Mouse (Mus musculus): ENCODE results near the gene Gm17657.

Gene Gm17657

DNA sequence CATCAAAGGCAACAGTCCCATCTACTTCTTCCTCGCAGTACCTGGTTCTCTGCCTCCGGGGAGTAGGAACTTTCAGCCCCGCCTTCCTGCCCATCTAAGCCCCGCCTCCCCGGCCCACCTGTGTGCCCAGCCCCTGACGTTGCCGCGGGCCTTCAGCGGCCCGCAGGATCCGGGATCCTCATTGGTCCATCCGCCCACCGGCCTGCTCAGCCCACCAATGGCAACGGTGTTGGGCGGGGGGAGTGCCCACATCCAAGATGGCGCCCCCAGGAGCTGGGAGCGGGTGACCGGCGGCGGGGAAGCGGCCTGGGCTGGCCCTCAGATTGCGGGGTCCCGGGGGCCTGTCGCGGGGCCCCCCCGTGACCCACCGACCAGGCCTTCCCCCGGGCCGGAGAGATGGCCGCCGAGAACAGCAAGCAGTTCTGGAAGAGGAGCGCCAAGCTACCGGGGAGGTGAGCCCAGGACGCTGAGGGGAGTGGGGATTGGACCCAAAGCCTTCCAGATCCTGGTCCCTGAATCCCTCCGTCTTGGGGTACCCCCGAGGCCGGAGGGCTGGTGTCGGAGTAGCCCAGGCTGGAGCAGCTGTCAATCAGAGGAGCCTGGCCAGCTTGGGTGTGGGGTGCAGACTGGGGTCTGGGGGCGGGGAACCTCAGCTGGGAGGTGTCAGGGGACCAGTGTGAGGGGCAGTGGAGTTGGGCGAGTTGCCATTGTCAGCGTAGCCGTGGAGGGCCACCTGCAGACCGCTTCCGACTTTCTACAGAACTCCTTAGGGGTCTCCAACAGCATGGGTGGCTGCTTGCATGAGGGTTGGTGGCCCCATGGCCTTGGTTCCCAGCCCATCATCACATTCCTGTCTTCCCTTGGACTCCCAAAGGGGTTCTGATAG lies at the start of gene Gm17657, which contains the start of gene Tbc1d22b:
Gene Gm17657 (minus strand): TSS at position 96 of the 886 bp plus-strand sequence.
Gene Tbc1d22b (plus strand): TSS at position 243 of the 886 bp plus-strand sequence.
- peak; percentile 96 to 97 for DNase-seq

DNA sequence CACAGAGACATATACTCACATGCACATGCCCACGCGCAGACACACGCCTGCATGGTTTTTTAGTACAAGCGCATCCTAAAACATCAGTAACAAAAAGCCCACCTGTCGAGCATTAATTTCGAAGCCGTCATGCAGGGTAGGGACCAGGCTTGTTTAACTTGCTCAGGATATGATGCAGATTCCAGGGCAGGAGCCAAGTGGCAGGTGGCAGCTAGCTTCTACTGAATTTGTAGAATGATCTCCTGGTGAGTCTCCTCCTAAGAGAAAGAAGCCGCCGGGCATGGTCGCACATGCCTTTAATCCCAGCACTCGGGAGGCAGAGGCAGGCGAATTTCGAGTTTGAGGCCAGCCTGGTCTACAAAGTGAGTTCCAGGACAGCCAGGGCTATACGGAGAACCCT lies 49.6 kb upstream of the Gm17657 start:
- DNase-seq = no peak

DNA sequence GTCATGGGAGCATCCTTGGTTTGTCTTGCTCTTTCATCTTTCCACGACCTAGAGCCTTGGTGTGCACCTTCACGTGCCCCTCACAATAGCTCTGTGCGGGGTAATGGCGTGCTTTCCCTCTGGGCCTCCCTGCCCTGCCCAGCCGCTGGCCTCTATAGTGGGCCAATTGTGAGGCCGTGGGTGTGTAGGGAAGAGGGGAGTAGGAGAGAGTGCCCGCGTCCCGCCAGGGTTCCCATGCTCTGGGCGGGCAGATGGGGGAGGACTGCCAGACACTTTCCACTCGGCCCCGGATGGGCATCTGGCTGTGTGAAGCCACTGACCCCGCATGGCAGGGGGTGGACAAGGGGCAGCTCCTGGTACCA lies 47.3 kb upstream of the Gm17657 start:
- no peak for DNase-seq

DNA sequence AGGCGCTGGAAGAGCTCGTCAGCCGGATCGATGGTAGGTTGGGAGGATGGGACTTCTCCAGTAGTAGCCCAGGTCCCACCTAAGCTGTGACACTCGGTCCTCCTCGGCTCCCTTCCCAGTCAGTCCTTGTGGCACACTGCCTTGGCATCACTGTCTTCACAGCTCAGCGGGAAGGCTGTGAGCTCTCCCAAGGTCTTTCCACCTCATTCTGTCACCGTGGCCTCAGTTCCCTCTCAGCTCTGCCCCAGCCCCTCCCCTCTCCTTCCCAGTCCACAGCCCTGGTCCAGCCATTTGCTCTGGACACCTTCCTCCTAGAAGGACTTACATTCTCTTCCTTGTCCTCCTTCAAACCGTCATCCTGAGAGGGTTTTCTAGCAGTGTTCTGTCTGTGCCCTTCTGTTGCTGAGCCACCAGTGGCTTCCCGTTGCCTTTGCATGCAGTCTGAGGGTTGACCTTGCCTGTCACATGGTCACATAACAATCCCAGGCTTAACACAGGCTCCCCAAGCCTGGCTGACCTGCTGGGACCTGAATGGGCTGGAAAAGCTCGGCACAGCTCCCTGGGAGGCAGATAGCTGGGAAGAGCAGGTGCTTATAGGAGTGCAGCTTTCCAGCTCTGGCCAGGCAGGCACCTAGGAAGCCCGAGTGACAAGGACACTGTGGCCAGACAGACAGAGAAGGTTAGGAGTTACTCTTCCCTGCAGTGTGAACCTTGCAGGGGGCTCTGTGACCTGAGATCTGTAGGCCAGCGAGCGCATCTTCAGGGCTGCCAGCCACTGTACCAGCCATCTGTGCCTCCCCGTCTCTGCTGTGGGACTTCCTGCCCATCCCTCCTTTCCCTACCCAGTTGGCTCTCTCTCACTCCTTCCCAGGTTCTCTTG lies 46.7 kb upstream of the Gm17657 start:
- DNase-seq = no peak

DNA sequence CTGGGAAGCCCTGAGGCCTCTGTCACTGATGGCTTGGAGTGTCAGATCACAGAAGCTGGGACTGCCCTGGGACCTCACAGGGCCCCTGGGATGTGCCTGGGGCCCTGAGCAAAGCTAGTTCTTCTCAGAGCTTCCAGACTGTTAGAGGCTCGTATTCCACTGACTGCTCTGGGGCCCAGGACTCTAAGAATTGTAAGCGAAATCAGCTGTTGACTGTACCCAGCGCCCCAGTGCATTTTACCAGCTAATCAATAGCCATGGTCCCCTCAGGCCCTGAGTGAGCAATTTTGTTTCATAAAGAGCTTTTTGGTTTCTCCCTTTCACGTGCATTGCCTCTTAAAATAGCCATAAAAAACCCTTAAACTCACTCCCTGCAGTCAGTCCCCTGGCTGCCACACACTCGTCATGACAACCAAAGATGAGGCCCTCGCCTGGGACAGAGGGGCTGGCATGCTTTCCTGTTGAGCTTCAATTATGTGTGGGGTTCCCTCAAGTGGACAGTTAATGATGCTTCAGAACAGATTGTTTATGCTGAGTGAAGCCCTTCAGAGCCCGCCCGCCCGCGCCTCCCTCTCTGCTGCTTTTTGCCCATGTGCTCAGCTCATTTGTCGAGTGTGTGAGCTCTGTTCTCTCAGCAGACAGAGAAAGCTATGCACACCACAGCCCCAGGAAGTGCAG lies 39.9 kb upstream of the Gm17657 start:
- DNase-seq = no peak

DNA sequence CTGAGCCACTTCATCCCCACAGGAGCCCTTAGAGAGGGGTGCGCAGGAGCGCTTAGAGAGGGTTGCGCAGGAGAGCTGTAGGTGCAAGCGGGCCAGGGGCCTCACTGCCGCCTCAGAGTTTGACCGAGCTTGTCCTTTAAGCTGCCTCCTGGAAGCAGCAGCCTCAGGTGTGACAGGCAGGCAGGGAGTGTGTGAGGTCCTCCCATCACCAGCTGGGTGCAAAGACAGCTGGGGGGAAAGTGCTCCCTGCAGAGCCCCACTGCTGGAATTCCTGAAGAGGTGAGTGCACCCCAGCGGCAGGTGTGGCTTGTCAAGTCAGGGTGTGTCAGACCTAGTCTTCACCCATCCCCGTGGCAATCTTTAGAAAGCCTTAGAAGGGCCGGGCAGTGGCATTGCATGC lies 37.5 kb upstream of the Gm17657 start:
- no peak for DNase-seq

DNA sequence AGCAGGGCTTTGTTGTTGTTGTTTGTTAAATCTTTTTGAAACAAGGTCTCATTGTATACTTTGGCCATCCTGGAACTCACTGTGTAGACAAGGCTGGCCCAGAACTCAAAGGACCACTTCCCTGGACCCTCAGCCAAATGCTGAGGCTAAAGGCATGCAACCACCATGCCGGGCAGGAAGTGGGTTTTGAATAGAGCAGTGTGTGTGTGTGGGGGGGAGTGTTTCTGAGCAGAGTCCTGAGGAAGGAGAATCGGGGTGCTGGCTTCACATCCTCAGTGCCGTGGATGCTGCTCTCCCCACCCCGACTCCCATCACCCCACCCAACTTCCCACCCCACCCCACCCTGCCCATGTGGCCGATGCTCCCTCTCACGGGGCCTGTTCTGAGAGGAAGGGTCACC lies 36.0 kb upstream of the Gm17657 start:
- DNase-seq = no peak

DNA sequence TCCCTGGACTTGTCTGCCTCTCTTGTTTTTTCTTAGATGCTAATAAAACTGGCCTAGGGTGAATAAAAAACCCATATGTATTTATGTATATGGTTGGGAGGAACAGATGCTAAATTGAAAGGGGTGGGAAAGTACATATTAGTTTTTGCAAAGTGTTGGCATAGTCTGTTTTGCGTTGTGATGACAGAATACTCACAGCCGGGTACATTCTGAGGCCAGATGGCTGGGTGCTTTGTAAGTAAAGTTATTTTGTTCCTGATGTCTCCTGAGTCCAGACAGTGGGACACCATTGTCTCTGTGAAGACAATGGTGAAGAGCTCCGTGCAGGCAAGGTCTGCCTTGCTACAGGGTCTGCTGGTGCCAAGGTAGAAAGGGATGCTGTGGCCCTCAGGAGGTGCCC lies 35.3 kb upstream of the Gm17657 start:
- no peak for DNase-seq

DNA sequence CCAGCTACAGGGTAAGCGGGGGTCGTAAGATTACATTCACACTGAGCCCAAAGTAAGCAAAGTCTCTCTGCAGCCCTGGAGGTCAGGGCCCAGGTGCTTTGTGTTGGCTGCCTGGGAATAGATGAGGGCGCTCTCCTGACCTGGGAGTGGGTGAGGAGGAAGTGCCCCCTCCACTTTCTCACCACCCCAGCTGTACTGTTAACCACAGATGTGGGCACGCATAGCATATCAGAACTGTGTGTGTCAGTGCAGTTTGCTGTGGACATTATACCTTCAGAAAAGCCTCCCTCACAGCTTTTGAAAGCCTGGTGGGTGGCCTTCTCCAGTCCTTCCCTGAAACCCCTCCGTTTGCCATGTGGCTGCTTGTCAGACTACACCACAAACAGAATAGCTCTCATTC lies 34.9 kb upstream of the Gm17657 start:
- no peak for DNase-seq

DNA sequence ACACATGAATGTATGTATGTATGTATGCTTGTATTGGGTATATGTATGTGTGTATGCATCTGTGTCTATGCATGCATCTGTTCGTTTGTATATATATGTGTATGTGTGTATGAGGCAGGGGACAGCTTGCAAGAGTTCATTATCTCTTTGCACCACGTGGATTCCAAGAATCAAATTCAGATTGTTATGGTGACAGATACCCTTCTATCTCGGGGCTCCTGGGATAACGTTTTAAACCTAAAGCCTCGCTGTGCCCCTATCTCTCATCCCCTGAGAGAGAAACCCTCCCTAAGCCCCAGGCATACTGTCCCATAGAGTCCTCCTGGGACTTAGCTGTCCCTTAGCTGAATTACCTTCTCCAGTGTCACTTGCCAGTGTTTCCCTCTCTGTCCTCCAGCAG lies 34.1 kb upstream of the Gm17657 start:
- no peak for DNase-seq

DNA sequence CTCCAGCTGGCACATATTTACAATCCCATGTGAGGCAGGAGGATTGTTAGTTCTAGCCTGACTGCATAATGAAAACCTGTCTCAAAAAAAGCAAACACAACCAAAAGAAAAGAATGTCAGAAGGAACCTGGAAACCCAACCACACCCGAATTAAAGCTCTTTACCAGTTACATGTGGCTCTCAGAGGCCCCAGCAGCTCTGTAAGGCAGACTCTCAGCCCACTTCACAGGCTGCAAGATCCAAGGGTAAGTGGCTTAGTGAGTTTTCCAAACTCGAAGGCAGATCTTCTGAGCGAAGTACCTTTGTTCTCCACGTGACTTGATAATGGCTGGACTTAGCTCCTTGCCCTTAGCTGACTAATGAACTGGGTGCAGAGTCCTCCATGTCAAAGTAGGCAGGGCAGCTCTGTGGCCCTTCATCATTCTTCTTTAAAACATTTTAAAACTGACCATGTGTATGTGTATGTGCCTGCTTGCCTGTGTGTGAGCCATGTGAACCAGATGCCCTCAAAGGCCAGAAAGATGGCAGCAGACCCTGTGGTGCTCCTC lies 30.2 kb upstream of the Gm17657 start:
- peak in 1 of 2 experiments; percentile 50 for DNase-seq

DNA sequence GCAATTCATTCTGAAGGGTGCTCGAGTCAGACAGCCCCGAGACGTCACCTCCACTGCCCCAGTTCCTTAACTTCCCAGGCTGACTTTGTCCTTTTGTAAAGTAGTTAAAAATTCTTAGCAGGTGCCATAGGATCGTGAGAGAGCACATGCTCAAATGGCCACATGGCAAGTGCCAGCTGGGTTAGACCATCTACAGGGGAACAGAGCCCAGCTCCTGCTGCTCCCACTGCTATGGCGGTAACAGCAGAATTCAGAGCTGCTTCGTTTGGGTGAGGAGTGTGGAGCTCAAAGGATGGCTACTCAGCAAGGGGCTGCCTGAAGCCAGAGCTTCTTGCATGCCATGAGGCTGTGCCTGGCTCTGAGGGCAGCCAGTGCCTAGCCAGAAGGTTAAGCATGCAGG lies 20.4 kb upstream of the Gm17657 start:
- DNase-seq = no peak

DNA sequence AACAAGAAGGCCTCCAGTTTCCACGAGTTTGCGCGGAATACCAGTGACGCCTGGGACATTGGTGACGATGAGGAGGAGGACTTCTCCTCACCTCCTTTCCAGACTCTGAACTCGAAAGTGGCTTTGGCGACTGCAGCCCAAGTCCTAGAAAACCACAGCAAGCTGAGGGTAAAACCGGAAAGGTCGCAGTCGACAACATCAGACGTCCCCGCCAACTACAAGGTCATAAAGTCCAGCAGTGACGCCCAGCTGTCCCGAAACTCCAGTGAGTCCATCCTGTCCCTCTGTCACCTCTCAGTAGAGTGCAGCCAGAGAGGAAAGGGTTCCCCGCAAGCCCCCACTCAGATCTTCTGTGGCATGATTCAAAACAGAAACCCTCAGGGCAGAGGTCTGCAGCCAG lies 19.0 kb upstream of the Gm17657 start:
- DNase-seq = no peak

DNA sequence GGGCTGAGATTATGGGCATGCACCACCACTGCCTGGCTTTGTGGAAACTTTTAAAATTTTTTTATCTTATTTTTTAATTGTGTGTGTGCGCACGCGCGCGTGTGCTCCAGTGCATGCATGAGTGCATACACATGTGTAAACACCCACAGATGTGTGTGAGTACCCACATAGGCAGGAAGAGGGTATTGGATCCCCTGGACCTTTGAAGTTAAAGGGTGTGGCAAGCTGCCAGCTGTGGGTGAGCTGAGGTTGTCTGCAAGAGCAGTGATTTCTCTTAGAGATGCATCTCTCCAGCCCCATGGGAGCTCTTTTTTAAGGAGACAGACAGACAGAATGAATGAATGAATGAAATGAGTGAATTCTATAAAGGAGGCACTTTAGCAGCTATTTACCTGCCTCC lies 16.1 kb upstream of the Gm17657 start:
- DNase-seq = no peak

DNA sequence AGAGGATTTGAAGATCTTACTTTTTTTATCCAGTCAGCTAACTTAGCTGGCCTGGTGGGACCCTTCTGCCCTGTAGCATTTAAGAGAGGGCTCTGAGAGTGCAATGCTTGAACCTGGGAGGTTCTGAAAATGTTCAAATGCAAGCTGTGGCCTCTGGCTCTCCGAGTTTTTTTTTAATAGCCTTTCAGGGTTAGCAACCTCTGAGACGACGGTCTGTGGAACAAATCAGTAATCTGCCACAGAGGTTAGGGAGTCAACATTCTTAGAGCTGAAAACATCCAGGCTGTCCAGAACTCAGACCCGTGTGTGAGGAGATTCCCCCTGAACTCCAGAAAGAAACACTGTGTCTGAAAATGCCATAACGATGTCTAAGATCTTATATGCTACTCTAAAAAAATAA lies 9.0 kb upstream of the Gm17657 start:
- DNase-seq = no peak

DNA sequence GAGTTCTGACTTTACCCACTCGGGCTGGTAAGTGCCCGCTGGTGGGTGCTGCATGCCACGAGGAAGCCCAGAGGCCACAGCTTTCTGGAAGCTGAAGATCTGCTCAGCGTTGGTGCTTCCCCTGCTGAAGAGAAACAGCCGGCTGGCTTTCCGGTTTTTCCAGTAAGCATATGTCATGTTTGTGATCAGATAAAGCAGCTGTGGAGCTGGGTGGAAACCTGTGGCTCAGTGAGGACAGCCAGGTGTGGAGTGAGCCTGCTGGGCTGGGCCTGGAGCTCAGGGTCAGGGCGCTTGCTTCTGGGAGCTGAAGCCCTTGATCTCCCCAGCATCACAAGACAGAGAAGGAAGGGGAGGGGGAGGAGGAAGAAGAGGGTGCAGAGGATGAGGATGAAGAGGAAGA lies 7.5 kb upstream of the Gm17657 start:
- DNase-seq = peak in 1 of 2 experiments; percentile 18

DNA sequence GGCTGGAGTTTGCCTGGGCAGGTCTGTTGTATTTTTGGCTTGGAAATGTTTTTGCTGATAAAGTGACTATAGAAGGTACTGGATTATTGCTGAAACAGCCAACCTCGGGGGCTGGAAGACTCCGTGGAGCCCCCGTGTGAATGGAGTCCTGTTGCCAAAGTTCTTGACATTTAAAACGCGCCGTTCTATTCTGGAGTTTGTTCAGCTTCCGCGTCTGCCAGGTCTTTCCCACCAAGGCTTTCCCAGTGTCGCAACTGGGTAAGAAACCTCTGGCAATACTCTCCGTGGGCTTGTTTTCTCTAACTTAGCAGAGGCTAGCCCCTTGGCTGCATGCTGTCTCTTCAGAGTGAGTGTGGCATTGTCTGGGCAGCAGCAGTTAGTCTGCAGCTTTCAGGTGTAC lies 7.0 kb upstream of the Gm17657 start:
- peak in 1 of 2 experiments; percentile 15 for DNase-seq

DNA sequence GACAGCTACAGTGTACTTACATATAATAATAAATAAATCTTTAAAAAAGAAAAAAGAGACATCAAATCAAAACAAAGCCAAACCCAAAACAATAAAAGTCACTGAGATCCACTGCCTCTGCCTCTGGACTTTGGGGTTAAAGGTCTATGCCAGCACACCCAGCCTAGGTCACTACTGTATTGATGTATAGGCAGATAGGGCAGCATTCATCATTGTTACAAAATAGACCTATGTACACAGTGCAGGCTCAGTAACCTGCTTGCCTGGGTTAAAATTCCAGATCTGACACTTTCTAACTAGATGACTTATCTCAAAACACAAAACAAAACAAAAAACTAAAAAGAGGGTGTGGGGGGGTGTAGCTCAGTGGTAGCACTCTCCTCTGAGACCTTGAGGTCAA lies 4.7 kb upstream of the Gm17657 start:
- no peak for DNase-seq

DNA sequence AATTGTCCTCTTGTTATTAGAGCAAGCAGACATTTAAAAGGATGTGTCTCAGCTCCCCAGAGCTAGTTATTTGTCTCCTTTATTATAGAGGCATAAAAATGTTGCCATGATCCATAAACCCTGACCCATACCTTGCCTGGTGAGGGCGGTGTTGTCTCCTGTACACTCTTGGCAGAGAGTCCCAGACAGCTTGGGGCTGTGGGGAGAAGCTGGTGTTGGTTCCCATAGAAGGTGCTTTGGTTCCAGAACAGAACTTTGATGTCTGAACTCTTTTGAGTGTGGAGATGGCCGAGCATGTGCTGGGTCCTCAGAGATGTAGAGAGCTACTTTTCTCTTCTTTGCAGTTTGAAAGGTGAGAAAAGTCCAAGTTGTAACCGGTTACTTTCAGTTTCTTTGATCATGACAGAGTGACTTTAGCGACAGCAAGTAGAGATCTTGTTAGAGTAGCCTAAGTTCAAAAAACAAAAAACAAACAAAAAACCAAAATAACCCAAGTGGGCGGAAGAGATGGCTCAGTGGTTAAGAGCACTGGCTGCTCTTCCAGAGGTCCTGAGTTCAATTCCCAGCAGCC lies 2.8 kb upstream of the Gm17657 start, which contains the start of gene Tmem217:
Gene Tmem217 (minus strand): TSS at position 224 of the 571 bp plus-strand sequence.
- no peak for DNase-seq

DNA sequence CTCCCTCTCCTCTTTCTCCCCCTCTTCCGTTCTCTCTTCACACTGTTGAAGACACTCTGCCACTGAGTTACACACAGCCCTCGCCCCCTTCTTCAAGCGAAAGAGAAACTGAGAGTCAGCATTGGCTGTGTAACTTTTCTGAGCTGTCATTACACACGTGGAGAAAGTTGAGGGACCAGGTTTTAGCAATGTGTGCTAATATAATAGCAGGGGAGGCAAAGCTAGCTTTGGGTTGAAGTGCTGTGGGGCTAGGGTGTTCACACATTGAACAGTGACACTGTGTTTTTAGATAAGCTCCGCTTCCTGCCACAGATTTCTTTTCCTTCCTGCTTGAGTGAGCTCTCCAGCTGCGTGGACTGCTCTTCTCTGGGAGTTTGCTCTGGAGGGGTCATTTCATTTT lies 1.6 kb upstream of the Gm17657 start:
- no peak for DNase-seq

DNA sequence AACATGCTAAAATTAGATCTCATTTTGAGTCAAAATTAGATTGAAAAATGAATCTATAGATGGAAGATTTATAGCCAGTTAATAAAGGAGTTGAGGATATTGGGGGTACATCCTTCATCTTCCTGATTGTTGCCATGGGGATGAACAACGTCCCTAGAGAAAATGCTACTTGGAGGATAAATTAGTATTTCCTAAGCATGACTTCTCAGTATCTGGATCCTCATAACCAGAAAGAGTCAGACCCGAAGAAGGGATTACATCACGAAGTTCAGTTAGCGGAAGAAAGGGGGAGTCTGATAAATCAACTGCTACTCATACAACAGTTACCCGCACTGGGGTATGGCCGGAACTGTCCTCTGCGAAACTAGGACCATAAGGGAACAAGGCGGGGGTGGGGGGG lies 444 bp downstream of the Gm17657 start:
- no peak for DNase-seq

DNA sequence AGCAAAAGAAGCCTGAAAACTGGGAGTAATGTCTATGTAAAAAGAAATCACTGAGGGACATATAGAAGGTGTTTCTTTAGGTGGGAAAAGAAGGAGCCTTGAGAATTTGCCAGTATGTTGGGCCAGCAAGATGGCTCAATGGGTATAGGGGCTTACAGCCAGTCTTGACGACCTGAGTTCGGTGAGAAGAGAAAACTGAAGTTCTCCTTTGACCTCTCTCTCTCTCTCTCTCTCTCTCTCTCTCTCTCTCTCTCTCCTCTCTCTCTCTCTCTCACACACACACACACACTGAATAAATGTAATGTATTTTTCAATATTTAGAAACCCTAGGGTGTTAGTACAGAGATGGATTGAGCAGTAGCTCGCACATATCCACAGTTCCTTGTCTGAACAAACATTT lies 944 bp downstream of the Gm17657 start:
- DNase-seq = no peak

DNA sequence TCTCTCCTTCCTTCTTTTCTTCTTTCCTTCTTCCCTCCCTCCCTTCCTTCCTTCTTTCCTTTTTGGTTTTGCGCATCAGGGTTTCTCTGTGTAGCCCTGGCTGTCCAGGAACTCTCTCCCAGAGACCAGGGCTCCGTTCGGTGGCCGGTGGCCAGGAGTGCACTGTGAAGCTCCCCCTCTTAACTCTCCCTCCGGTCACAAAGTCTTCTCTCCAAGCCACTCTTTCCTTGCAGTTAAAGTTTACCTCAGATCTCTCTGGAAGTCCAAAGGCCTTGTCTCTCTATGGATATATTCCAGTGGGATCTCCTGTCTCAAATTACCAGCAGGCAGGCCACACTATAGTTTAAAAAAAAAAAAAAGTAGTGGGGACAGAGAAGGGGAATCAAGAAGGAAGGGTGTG lies 4.2 kb downstream of the Gm17657 start:
- DNase-seq = no peak
